Mouse (Mus musculus): ENCODE results near the gene Gm20219.

Gm20219 gene

GRCm38 (mm10) chr17:56551841-56552581 is 2.2 kb downstream of the Gm20219 start:
- DNase-seq, result no peak

GRCm38 (mm10) chr17:56550784-56551475 is 3.3 kb downstream of the Gm20219 start:
- DNase-seq, result no peak

DNA sequence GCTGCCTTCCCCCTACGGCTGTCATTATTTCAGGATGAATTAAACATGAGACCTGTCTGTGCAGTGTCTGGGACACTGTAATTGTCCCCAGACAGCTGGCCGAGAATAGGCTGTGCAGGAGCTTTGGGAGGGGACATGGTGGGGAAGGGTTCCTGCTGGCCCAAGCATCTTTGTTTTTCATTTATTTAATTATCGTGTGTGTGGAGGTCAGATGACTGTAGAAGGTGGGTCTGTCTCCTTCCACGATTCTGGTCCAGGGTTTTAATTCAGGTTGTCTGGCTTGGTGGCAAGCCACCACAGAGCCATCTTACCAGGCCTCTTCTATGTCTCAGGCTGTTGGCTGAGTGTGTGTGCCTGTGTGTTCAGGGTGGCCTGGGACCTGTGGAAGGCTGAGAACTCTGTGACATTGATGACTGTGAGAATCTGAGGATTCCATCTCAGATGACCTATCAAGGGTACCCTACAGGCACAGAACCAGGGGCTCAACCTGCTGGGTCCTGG is 5.5 kb downstream of the Gm20219 start:
- DNase-seq, result no peak

GRCm38 (mm10) chr17:56547846-56548604 is 6.2 kb downstream of the Gm20219 start:
- DNase-seq, result no peak

GRCm38 (mm10) chr17:56547116-56547845 is 6.9 kb downstream of the Gm20219 start:
- no peak for DNase-seq

GRCm38 (mm10) chr17:56546576-56546975 is 7.6 kb downstream of the Gm20219 start:
- no peak for DNase-seq

GRCm38 (mm10) chr17:56545945-56546344 is 8.2 kb downstream of the Gm20219 start:
- DNase-seq, result no peak

GRCm38 (mm10) chr17:56544699-56545387 is 9.3 kb downstream of the Gm20219 start:
- no peak for DNase-seq

DNA sequence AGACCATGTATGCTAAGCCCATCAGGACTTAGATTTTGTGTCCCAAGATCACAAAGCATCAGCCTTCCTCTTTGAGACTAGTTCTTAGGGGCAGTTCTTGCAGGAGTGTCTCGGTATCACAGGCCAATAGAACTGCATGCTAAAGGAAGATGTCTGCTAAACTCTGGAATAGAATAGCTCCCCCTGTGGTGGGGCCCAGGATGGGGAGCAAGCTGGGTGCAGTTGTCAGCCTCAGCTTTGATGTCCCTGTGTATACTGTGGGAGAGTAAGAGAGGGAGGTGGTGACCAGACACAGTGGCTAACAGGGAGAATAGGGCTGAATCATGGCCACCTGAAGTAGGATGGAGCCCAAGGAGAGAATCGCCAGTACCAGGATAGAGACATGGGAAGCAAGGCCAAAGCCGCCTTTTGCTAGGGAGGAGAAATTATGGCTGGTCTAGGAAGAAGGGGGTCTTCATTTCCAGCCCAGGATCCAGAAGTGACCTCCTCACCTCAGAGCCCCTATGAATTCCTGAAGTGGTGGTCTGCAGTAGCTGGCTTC is 10.4 kb downstream of the Gm20219 start:
- no peak for DNase-seq

GRCm38 (mm10) chr17:56542736-56543135 is 11.5 kb downstream of the Gm20219 start:
- DNase-seq, result no peak

DNA sequence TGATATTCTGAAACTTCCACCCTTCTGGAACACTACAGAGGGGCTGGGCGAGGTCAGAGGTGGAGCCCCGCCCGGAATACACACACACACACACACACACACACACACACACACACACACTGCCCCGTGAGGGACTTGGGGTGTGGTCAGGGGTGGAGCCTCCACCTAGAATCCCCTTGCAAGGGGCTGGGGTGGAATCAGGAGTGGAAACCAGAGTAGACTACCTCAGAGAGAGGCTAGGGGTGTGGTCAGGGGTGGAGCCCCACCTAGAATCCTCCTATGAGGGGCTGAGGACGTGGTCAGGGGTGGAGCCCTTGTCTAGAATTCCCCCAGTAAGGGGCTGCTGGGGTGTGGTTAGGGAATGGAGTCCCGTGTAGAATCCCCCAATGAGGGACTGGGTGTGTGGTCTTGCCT is 13.6 kb downstream of the Gm20219 start:
- no peak for DNase-seq

DNA sequence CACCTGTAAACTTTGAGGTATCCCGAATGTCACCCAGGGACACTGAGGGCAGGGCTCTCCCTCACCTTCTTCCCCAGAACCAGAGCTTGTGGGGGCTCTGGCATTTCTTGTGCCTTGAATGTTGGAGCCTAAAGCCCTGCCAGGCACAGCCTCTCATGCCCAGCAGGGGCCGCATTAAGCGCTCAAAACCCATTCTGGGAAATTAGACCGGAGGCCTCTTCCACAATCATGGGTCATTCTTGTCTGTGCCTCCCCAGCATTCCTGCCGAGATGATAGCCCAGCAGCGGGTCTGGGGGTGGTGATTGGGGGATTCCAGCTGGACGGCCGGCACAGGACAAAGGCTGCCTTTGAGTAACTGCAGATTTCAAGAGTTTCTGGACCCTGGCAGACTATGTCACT is 16.3 kb downstream of the Gm20219 start:
- DNase-seq, result no peak

- DNase-seq, result no peak
Measured at GRCm38 (mm10) chr17:56536874-56537273, 17.3 kb downstream of the Gm20219 start.

- no peak for DNase-seq
Measured at GRCm38 (mm10) chr17:56536192-56536591, 18.0 kb downstream of the Gm20219 start.

- no peak for DNase-seq
Measured at GRCm38 (mm10) chr17:56524943-56525342, 29.2 kb downstream of the Gm20219 start.

DNA sequence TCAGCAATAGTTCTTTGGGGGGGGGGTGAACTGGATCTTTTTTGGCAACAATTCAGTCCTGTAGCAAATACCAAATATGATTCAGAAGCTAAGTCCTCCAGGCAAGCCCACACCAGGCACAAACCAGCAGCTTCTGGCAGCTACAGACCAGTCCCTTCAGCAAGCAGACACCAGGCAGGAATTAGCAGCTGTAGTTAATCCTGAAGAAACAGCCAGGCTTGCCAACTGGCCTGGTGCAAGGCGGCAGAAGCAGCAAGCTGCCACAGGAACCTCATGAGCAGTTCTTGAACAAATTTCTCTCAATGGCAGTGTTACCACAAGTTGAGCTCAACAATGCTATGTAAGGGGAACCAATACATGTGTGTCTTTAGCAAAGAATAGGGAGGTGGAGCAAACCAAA is 31.4 kb downstream of the Gm20219 start:
- no peak for DNase-seq

DNA sequence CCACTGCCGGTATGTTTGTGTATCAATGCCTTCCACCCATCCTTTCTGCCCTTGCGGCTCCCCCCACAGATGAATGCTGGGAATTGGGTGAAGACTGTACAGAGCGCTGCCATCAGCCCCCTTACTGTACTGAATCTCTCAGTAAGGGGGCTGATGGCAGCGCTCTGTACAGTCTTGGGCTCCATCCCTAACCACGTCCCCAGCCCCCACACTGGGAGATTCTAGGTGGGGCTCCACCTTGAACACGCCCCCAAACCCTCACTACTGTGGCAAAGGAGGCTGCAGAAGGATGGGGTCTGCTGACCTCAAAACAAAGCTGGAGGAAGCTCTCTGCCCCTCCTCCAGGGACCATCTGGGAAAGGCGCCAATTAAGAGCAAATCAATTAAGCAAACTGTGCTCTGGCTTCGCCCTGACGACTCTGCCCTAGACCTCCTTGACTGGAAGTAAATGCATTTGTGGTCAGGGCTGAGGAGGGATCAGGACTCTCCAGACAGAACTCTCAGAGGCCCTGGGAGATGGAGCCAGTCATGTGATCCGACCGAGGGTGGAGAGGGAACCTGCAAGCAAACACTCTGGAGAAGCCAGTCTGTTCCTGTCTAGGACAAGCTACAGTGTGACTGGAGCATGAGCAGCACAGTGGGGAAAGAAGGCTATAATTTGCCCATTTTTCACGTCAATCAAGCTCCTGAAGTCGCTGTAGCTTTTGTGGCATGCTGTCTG is 38.3 kb downstream of the Gm20219 start:
- DNase-seq, result no peak

DNA sequence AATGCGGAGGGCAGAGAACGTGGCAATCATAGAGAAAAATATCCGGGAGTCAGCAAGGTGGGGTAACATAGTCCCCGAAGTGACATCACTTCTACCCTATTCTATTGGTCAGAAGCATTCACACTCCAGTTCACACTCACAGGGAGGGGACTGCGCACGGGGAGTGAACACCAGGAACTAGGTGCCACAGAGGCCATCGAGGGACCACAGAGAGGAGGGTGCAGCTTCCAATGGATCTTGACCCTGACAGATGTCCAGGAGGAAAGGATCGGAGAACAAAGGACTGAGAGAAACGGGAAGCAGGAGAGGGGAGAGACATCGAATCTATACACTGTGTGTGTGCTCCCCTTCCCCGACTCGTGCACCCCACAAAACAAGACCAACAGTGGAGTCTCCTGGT is 39.3 kb downstream of the Gm20219 start:
- DNase-seq, result no peak

DNA sequence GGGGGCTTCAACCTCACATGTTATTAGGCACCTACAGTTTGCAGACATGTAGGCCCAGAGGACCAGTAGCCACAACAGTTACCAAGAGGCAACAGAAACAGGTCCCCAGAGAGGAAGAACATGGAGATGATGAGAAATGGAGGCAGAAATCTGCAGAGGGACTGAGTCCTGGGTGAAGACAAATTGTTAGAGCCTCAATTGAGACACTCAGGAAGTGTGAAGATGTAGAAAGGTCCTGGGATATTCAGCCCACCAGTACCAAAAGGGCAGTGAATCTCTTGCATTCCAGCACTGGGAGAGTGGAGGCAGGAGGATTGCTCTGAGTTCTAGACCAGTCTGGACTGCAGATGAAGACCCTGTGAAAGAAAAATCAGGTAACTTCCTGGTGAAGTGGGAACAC is 39.9 kb downstream of the Gm20219 start:
- DNase-seq, result no peak

DNA sequence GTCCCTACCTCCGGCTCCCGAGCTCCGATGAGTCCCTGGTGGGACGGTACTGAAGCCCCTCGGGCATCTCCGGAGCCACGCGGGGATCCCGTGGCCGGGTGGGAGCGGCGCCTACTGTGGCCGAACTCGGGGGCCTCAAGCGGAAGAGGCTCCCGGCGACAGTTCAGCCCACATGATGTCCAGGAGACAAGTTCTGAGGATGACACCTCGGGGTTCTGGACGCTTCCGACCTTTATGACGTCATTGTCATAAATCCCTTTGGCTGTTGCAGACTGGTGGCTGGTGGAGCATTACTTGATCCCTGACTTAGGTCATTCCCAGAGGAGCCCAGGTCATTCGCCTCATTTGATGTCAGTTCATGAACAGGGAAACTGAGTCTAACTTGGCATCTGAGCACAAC is 41.9 kb downstream of the Gm20219 start, which contains the start of gene Znrf4:
Gene Znrf4 (minus strand): TSS at position 122 of the 400 bp plus-strand sequence.
- no peak for DNase-seq

GRCm38 (mm10) chr17:56511707-56512090 is 42.5 kb downstream of the Gm20219 start:
- no peak for DNase-seq

Measured in B cell, adult 2 months (primary cell).